In genomic region chr7:142581186-142581585, GRCm38 (mm10) we compare ENCODE assay signal across 8 mouse cellular contexts. TPM values are rescaled to one million over a fixed set of nuclear protein-coding genes. Genes with fewer than 3 reads are reported as not detected.
DNase-seq lines count a peak whose midpoint lies in the region; ATAC-seq and TF ChIP-seq lines count a peak whose summit lies in the region.

No protein-coding gene starts in this region.

- ATAC-seq in heart, embryonic 11.5 days (replicated peaks; ENCODE audit: insufficient number of reproducible peaks, low FRiP score, low TSS enrichment): no peak
- no peak for ATAC-seq in midbrain, postnatal 0 days (ENCODE audit: low FRiP score)
- no peak for ATAC-seq in hindbrain, embryonic 14.5 days (ENCODE audit: low FRiP score)
- no peak for ATAC-seq in neural tube, embryonic 15.5 days (ENCODE audit: low FRiP score)

- H3K36me3 ChIP-seq in heart, embryonic 11.5 days (ENCODE audit: control insufficient read depth, insufficient read depth, low read length): no peaks in the 10 kb centered on the region
- no peaks in the 10 kb centered on the region for H3K36me3 ChIP-seq in midbrain, embryonic 10.5 days
- no peaks in the 10 kb centered on the region for H3K36me3 ChIP-seq in midbrain, postnatal 0 days (ENCODE audit: insufficient read depth, low read length)
- H3K36me3 ChIP-seq in hindbrain, embryonic 14.5 days (replicated peaks; ENCODE audit: control insufficient read depth, insufficient read depth): no peaks in the 10 kb centered on the region
- no peaks in the 10 kb centered on the region for H3K36me3 ChIP-seq in neural tube, embryonic 15.5 days

- no peaks in the 10 kb centered on the region for H3K27me3 ChIP-seq in heart, embryonic 11.5 days (ENCODE audit: control insufficient read depth, insufficient read depth, low read length)
- peaks cover 24% of the 10 kb centered on the region for H3K27me3 ChIP-seq in midbrain, embryonic 10.5 days (ENCODE audit: low read depth, poor library complexity, severe bottlenecking)
- no peaks in the 10 kb centered on the region for H3K27me3 ChIP-seq in midbrain, postnatal 0 days (ENCODE audit: insufficient read depth, low read length)
- H3K27me3 ChIP-seq in hindbrain, embryonic 14.5 days (ENCODE audit: control insufficient read depth, insufficient read depth, low read length): 0 out of 2 replicates have a peak, but pooled peaks cover 7% of the 10 kb centered on the region
- no peaks in the 10 kb centered on the region for H3K27me3 ChIP-seq in neural tube, embryonic 15.5 days (replicated peaks)

- intact Hi-C loops in heart, postnatal 36 days (cut with DNase I): loop anchor here (2.0 to 5.0 kb wide), 3 partner anchors 142 to 264 kb away; no protein-coding TSS in a partner anchor

- H3K9me3 ChIP-seq in heart, embryonic 11.5 days (replicated peaks; ENCODE audit: control insufficient read depth, low read length): peaks cover 11% of the 10 kb centered on the region; the same call in 1 of the 2 replicates
- peaks cover 24% of the 10 kb centered on the region for H3K9me3 ChIP-seq in midbrain, embryonic 10.5 days (replicated peaks)
- H3K9me3 ChIP-seq in midbrain, postnatal 0 days (ENCODE audit: low read length): no peaks in the 10 kb centered on the region
- H3K9me3 ChIP-seq in hindbrain, embryonic 14.5 days (ENCODE audit: control insufficient read depth, low read length): peaks cover 16% of the 10 kb centered on the region
- peaks cover 3% of the 10 kb centered on the region; the same call in 1 of the 2 replicates for H3K9me3 ChIP-seq in neural tube, embryonic 15.5 days (replicated peaks)

- no peak for DNase-seq in heart, postnatal 36 days
- no peak for DNase-seq in midbrain, embryonic 10.5 days (ENCODE audit: low spot score)
- DNase-seq in midbrain, postnatal 0 days (ENCODE audit: low spot score): no peak
- no peak for DNase-seq in hindbrain, embryonic 14.5 days (ENCODE audit: low spot score)
- DNase-seq in adrenal gland, postnatal 36 days: no peak
- DNase-seq in MN1 (ENCODE audit: low spot score): no peak

- H3K4me2 ChIP-seq in heart, embryonic 11.5 days: peak overlapping the region; percentile 48; the same call in 1 of the 2 replicates
- no peak overlapping the region for H3K4me2 ChIP-seq in midbrain, postnatal 0 days (ENCODE audit: low read depth, low read length, poor library complexity, severe bottlenecking)
- peak overlapping the region; percentile 43 for H3K4me2 ChIP-seq in hindbrain, embryonic 14.5 days (replicated peaks)
- H3K4me2 ChIP-seq in neural tube, embryonic 15.5 days: peak overlapping the region; percentile 55

- no peak overlapping the region for H3K9ac ChIP-seq in heart, embryonic 11.5 days (ENCODE audit: low read depth, low read length)
- H3K9ac ChIP-seq in midbrain, postnatal 0 days (replicated peaks; ENCODE audit: low read length, poor library complexity, severe bottlenecking): no peak overlapping the region
- H3K9ac ChIP-seq in hindbrain, embryonic 14.5 days: no peak overlapping the region
- no peak overlapping the region for H3K9ac ChIP-seq in neural tube, embryonic 15.5 days (replicated peaks)

- no peak overlapping the region for H3K27ac ChIP-seq in heart, embryonic 11.5 days (ENCODE audit: low read depth, low read length)
- H3K27ac ChIP-seq in midbrain, embryonic 10.5 days (replicated peaks): 0 out of 2 replicates have a peak overlapping the region, but pooled peaks have one; percentile 74
- H3K27ac ChIP-seq in midbrain, postnatal 0 days (ENCODE audit: low read depth, low read length): no peak overlapping the region
- no peak overlapping the region for H3K27ac ChIP-seq in hindbrain, embryonic 14.5 days
- H3K27ac ChIP-seq in neural tube, embryonic 15.5 days (replicated peaks): no peak overlapping the region

- H3K4me3 ChIP-seq in heart, embryonic 11.5 days (ENCODE audit: low read depth, low read length): no peak overlapping the region
- H3K4me3 ChIP-seq in midbrain, embryonic 10.5 days: peak overlapping the region; percentile 44
- H3K4me3 ChIP-seq in midbrain, postnatal 0 days (ENCODE audit: low read depth, low read length): no peak overlapping the region
- H3K4me3 ChIP-seq in hindbrain, embryonic 14.5 days (replicated peaks; ENCODE audit: low read length): no peak overlapping the region
- no peak overlapping the region for H3K4me3 ChIP-seq in neural tube, embryonic 15.5 days (replicated peaks)

- WGBS in heart, embryonic 11.5 days (ENCODE audit: insufficient replicate concordance): 55% methylated on average over 7 of the region's 7 CpGs
- 45% methylated on average over 7 of the region's 7 CpGs for WGBS in midbrain, embryonic 10.5 days
- 57% methylated on average over 7 of the region's 7 CpGs for WGBS in midbrain, postnatal 0 days
- 53% methylated on average over 7 of the region's 7 CpGs for WGBS in hindbrain, embryonic 14.5 days
- whole genome bisulfite sequencing in neural tube, embryonic 15.5 days: 56% methylated on average over 7 of the region's 7 CpGs

- peaks cover 14% of the 10 kb centered on the region for H3K4me1 ChIP-seq in heart, embryonic 11.5 days (ENCODE audit: control insufficient read depth, insufficient read depth, low read length)
- H3K4me1 ChIP-seq in midbrain, embryonic 10.5 days: peaks cover 35% of the 10 kb centered on the region
- H3K4me1 ChIP-seq in midbrain, postnatal 0 days (ENCODE audit: insufficient read depth, low read length): no peaks in the 10 kb centered on the region
- 0 out of 2 replicates have a peak, but pooled peaks cover 6% of the 10 kb centered on the region for H3K4me1 ChIP-seq in hindbrain, embryonic 14.5 days (replicated peaks; ENCODE audit: control insufficient read depth, insufficient read depth, low read length)
- H3K4me1 ChIP-seq in neural tube, embryonic 15.5 days: peaks cover 12% of the 10 kb centered on the region

- TF ChIP-seq CTCF in midbrain, postnatal 0 days (IDR thresholded peaks at IDR 0.05): no peak

RNA-seq across cellular contexts. Expression of gene Mrpl23, which starts 48.7 kb away (rescaled TPM):
- 15.4 and 19.3 TPM in 2 replicates for polyA plus RNA-seq in heart, embryonic 11.5 days (2014; fragmentation: Nextera tagmentation; extraction: Ambion mirVana)
- 10 to 100 TPM; 12.8 to 13.1 TPM for total RNA-seq in heart, postnatal 36 days (2021)
- 15.8 and 20.3 TPM in 2 replicates for polyA plus RNA-seq in midbrain, embryonic 10.5 days (2016; fragmentation: Nextera tagmentation; extraction: Ambion mirVana)
- total RNA-seq in midbrain, postnatal 0 days (2014; rRNA removed): 56.3 and 60.8 TPM in 2 replicates
- 24.6 and 30.1 TPM in 2 replicates for polyA plus RNA-seq in midbrain, postnatal 0 days (2015; fragmentation: Nextera tagmentation; extraction: Ambion mirVana)
- 21.6 and 22.9 TPM in 2 replicates for polyA plus RNA-seq in hindbrain, embryonic 14.5 days (2014; fragmentation: Nextera tagmentation; extraction: Ambion mirVana)
- 21.0 and 27.9 TPM in 2 replicates for polyA plus RNA-seq in neural tube, embryonic 15.5 days (2015; fragmentation: Nextera tagmentation; extraction: Ambion mirVana)
- total RNA-seq in adrenal gland, postnatal 36 days (2021): 1 to 10 TPM; 6.2 to 8.1 TPM
